28 mouse cellular contexts compared by ENCODE assay signal in the genomic region with DNA sequence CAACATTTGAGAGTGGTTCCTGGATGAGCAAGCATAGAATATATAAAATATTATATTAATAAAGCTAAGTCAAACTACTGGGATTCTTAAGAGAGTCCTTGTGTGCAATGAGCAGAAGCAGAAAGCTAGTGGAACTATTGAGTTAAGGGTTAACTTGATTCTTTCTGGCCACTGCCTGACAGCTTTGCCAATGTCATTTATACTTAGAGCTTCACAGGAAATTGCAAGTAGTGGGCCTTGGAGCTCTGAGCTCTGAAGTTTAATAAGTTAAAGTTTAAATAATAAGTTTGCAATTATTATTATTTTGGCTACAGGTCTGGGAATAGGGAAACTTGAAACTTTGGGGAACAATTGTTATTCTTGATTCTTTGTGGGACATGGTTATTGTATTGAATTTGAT.
"Had no signal": no experiment of that assay in that cellular context is flagged by ENCODE, and none has a peak within 500 bp of the region (broad histone marks: within the 10 kb centered on the region; RNA-seq: fewer than 3 reads in every experiment).

No protein-coding gene starts in this region.

- H3K4me3 ChIP-seq: embryonic facial prominence, embryonic 10.5 days; embryonic facial prominence, embryonic 12.5 days; embryonic facial prominence, embryonic 13.5 days; embryonic facial prominence, embryonic 15.5 days; erythroblast, embryonic 14.5 days; forebrain, embryonic 10.5 days; forebrain, embryonic 12.5 days; forebrain, embryonic 13.5 days; forebrain, embryonic 15.5 days; gastrocnemius, adult 2 months had no signal

- H3K27ac ChIP-seq: embryonic facial prominence, embryonic 10.5 days; embryonic facial prominence, embryonic 12.5 days; embryonic facial prominence, embryonic 13.5 days; embryonic facial prominence, embryonic 15.5 days; forebrain, embryonic 10.5 days; forebrain, embryonic 12.5 days; forebrain, embryonic 13.5 days; forebrain, embryonic 15.5 days; gastrocnemius, adult 2 months had no signal

- DNase-seq: cerebellum, adult 18-20 months; cerebellum, adult 2 months; cerebellum, adult 8-10 months; cerebellum, adult 9-10 months; cerebellum, adult 9-11 months; cerebellum, postnatal 10 days; cerebellum, postnatal 14 days; cerebellum, postnatal 25 days; cerebellum, postnatal 36 days; embryo, embryonic 11 days; forebrain, postnatal 0 days; gastrocnemius, adult 2 months; gastrocnemius, postnatal 10 days; gastrocnemius, postnatal 14 days; gastrocnemius, postnatal 25 days; gastrocnemius, postnatal 36 days; heart, adult 11 months had no signal

- H3K27me3 ChIP-seq: embryonic facial prominence, embryonic 12.5 days; embryonic facial prominence, embryonic 13.5 days; embryonic facial prominence, embryonic 15.5 days; forebrain, embryonic 12.5 days; forebrain, embryonic 13.5 days; forebrain, embryonic 15.5 days had no signal

- H3K4me1 ChIP-seq: embryonic facial prominence, embryonic 10.5 days; embryonic facial prominence, embryonic 12.5 days; embryonic facial prominence, embryonic 13.5 days; embryonic facial prominence, embryonic 15.5 days; forebrain, embryonic 10.5 days; forebrain, embryonic 12.5 days; forebrain, embryonic 13.5 days; forebrain, embryonic 15.5 days had no signal

- H3K9ac ChIP-seq: embryonic facial prominence, embryonic 12.5 days; embryonic facial prominence, embryonic 13.5 days; embryonic facial prominence, embryonic 15.5 days; forebrain, embryonic 12.5 days; forebrain, embryonic 13.5 days; forebrain, embryonic 15.5 days; forebrain, postnatal 0 days had no signal

- H3K9me3 ChIP-seq: embryonic facial prominence, embryonic 12.5 days; embryonic facial prominence, embryonic 13.5 days; embryonic facial prominence, embryonic 15.5 days; forebrain, embryonic 15.5 days had no signal

- H3K36me3 ChIP-seq: embryonic facial prominence, embryonic 10.5 days; embryonic facial prominence, embryonic 12.5 days; embryonic facial prominence, embryonic 13.5 days; embryonic facial prominence, embryonic 15.5 days; forebrain, embryonic 10.5 days; forebrain, embryonic 12.5 days; forebrain, embryonic 15.5 days had no signal

- ATAC-seq: forebrain, embryonic 13.5 days; forebrain, embryonic 14.5 days; forebrain, embryonic 15.5 days; forebrain, embryonic 16.5 days; forebrain, postnatal 0 days had no signal

- H3K4me2 ChIP-seq: embryonic facial prominence, embryonic 12.5 days; embryonic facial prominence, embryonic 13.5 days; embryonic facial prominence, embryonic 15.5 days; forebrain, embryonic 12.5 days; forebrain, embryonic 13.5 days; forebrain, embryonic 15.5 days had no signal
